Mouse (Mus musculus) thymus, postnatal 25 days (tissue): Measurements from ENCODE around the gene Gm6164.
"Not testable (repeated sequence)": the region's sequence is repeated elsewhere in the genome, so short reads cannot be mapped to it uniquely, and the experiment has no call there.

Experiments used
- DNase-seq: peaks from one replicate; pipeline ENCODE4 v3.0.0; 2022

The Gm6164 gene

DNA sequence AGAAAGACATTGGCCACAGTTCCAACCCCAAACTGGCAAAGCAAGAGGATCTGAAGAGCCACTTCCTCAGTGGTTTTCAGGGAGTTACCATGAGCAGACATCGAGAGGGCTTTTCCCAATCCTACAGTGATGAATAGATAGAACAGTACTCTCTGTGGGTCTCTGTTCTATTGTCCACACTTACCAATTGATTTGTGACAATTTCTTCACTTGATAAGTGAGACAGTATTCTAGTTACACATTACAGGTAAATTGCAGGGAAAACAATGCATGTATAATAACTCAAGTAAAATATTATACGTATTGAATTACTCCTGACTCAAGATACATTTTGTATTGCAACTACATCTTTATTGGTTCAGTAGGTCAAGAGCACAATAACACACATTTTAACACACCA is at the start of gene Gm6164:
Gm6164 (minus strand) TSS at position 101 of the 400 bp plus-strand sequence.
- DNase-seq, result not testable (repeated sequence)

- DNase-seq, result not testable (repeated sequence)
These were observed 28.3 kb upstream of the Gm6164 start, which contains the start of gene Gm4498 for GRCm38 (mm10) chr7:20233728-20234127. Gene Gm4498 (minus strand): TSS chr7:20233828.

DNA sequence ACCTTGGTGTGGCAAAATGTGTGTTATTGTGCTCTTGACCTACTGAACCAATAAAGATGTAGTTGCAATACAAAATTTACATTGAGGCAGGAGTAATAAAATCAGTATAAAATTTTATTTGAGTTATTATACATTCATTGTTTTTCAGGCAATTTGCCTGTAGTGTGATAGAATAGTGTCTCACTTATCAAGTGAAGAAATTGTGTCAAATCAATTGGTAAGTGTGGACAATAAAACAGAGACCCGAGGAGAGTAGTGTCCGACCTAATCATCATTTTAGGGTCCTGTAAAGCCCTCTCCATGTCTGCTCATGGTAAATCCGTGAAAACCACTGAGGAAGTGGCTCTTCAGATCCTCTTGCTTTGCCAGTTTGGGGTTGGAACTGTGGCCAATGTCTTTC is 12.0 kb downstream of the Gm6164 start, which contains the start of gene Vmn1r95:
Vmn1r95 (plus strand) TSS at position 301 of the 400 bp plus-strand sequence.
- not testable (repeated sequence) for DNase-seq

DNA sequence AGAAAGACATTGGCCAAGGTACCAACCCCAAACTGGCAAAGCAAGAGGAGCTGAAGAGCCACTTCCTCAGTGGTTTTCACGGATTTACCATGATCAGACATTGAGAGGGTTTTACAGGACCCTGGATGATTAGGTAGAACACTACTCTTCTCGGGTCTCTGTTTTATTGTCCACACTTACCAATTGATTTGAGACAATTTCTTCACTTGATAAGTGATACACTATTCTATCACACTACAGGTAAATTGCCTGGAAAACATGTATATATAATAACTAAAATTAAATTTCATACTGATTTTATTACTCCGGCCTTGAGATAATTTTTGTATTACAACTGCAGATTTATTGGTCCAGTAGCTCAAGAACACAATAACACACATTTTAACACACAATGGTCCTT is 37.1 kb downstream of the Gm6164 start, which contains the start of gene Vmn1r94:
Vmn1r94 (minus strand) TSS at position 101 of the 400 bp plus-strand sequence.
- not testable (repeated sequence) for DNase-seq
